Mouse (Mus musculus) 416B (cell line): ENCODE data around the gene Gm44805.

Experiments
- DNase-seq: peaks from one replicate; pipeline ENCODE4 v3.0.0; 2011; ENCODE audit warnings: low read depth

Gene Gm44805

DNA sequence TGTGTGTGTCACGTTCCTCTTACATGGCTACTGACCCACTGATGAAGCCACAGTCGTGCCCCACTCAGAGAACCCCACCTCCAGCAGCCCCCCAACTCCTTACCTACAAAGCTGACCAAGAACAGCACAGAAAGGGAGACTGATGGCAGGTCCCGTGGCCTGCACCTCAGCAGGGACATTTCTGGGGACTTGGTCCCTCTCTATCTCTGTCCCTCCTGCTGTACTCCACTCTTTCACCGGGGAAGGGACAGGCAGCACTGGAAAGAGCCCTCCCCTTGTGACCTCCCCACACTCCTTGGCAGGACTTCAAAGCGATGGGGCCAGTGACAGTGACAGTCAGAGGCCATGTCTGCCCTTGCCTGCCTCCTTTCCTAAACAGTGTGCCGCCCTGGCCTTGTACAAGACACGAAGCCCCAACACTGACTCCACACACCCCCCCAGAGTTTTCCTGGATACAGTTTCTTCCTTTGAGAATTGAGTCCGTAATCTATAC, at the start of gene Gm44805, which contains the start of gene Apoc4:
Gm44805 (minus strand) TSS at position 222 of the 493 bp plus-strand sequence.
Apoc4 (minus strand) TSS at position 278 of the 493 bp plus-strand sequence.
- no peak for DNase-seq

DNA sequence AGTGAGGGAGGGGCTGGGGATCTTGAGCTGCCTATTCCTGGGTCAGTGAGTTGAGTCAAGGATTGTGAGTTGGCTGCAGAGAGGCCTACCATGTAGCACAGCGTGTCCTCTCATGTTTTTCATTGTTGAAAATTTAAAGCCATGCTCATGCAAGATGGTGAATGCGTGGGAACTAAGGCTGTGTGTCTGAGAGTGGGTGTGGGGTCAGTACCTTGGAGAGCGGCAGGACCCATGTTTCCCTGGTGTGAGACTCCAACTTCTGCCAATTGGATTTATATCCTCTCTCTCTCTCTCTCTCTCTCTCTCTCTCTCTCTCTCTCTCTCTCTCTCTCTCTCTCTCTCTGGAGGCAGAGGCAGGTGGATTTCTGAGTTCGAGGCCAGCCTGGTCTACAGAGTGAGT, 45.3 kb upstream of the Gm44805 start:
- peak; percentile 40 for DNase-seq

DNA sequence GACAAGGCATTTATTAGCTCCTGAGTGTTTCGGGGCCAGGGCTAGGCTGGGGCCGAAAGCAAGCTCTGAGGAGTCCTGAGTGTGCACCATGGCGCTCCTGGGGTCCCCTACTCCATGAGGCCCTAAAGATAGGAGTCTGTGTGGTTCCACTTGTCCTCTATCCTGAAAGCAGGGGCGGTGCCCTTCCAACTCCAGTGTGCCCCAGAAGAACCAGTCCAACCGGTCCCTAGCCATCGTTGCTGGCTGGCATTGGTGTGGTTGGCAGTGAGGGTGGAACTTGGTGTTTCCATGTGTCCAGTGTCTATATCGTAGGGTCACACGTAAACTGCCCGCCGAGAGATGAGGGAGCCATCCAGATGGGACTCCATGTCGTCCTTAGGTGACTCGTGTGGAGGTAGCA, 42.9 kb upstream of the Gm44805 start:
- no peak for DNase-seq

DNA sequence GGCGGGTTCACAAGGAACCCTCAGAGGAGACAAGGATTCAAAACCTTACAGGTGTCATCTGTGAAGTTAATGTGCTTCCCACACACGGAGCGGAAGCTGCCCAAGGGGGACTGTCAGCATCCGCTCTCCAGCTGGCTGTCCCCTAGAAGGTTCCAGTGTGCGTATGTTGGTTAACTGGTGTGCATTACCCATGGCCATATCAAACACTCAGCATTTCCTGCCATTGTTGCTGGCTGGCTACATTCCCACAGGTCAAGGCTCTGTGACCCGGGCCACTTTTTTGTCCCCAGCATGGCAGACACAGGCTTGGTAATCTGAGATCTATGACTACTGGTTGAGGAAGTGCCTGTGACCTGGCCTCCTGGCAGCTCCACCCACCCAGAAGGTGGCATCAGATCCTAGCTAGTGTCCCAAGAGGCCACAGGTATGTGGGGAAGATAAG, 41.6 kb upstream of the Gm44805 start:
- DNase-seq, result peak; percentile 70

DNA sequence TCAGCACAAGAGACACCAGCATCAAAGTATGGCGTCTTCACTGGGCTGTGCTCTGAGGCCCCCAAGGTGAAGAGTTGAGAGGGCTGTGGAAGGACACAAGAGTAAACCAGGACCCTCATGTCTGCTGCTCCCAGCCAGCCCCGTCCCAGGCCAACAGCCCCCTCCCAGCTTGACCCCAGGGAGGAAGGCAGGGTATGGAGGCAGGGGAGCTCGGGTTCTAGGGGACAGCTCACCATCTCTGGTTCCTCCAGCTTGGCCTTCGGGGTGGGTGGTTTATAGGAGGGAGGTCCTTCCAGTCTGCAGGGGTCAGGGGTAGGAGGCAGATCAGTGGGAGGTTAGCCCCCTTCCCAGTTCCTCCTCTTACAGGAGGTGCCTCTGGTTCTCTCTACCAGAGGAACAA, 38.0 kb upstream of the Gm44805 start:
- no peak for DNase-seq

DNA sequence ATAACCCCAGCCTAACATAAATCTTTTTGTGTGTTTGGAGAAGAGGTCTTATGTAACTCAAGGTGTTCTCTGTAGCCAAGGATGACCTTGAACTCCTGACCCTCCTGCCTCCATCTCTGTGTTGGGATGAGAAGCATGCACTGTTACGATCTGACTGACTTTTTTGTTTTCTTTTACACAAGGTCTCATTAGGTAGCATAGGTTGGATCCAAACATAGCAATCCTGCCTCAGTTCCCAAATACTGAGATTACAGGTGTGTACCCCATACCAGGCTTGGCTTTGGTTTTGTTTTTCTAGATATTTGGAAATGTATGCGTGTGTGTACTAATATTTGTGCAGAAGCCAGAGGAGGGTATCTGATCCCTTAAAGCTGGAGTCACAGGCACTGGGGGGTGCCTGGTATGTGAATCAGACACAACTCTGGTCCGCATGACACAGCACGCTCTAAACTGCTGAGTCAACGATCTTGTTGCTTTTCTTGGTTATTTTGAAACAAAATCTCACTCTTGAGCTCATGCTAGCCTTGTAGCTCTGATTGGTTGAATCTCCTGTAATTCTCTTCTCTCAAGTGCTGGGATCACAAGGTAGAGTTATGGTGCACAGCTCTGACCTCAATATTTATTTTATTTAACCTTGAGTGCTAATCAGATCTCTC, 37.2 kb upstream of the Gm44805 start:
- DNase-seq, result no peak

DNA sequence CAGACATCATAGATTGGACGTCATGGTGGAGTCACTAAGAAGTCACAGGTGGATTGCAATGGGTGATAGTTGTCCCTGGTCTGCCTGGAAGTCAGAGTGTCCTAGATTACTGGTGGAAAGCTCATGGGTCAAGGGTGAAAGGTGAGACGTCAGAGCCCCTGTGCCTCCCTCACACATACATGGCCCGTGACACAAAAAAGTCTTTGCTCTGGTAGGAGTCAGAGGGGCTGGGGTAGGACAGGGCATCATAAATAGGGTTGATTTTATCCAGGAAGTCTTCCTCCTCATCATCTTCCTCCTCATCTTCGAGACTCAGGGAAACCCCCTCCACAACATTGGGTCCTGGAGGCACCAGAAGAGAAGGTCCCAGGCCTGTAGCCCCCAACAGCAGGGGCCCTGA, 36.1 kb upstream of the Gm44805 start:
- no peak for DNase-seq

DNA sequence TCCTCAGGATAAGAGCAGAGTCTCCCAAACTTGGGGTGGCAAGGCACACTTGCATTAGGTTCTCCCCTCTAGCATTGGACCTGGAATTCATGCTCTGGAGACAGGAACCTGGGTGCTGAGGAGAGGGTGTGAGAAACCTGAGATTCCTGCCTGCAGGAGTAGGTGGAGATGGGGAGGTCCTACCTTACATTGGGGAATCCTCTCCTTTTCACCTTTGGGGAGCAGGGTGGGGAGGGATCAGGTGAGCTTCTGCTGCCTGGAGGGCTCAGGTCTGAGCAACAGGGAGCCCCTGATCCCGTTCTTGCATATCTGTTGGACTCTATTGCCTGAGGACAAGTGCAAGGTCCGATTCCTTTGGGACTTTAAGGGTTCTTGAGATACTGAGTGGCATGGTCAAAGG, 35.6 kb upstream of the Gm44805 start:
- DNase-seq, result no peak

DNA sequence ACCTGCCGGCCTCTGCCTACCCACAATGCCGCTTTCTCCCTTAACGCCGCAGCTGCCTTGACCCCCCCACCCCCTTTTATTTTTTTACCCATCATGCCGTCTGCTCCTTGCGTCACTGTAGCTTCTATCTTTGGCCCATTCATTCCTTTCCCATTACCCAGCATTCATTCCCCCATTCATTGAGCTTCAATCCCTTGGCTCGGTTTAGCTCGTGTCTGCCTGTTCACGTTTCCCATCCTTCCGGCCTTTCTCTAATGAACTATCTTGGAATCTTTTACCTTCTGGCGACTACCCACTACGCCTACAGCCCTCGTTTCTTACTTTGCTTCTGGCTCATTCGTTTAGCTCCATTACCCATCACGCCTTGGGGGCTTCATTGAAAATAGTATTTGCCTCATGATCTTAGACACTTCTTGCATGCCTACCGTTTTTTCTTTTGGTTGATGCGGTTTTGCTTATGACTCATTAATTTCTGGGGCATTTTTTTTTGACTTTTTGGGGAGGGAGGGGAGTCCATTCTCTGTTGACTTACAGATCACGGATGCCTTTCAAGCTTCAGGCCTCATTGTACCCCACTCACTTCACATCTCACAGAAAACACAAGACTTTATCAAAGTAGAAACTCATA, 34.9 kb upstream of the Gm44805 start:
- DNase-seq, result no peak

DNA sequence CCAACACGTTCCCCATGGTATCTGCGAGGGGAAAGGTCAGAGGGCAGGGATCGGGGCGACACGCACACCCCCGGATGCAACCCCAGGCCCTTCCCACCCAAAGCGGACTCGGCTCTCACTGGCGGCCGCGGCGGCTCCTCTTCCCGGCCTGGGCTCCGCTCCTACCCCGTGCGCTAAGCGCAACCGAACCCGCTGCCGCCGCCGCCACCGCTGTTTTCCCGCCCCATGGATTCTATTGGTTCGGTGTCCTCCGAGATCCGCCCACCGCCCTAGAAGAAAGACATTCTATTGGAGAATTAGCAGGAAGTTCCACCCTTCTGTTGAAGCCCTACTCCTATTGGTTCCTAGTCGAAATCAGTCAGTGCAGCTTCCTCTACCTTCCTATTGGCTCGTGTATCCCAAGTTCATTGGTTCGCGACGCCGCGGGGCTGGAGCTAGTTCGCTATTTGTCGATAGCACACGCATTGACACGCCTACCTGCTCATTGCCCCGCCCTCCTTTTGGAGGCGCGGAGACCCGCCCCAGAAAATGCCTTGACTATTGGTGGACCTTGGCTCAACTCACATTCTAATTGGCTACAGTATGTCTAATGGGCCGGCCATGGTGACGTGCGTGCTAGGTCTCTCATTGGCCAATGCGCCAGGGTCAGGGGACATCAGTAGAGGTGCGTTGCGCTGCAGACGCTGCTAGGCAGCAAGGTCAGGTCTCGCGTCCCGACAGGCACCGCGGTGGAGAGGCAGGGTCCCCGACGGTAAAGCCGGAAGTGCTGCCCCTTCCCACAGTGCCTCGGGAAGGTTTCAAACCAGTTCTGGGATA, 34.2 kb upstream of the Gm44805 start, which contains the start of gene Tomm40:
Tomm40 (minus strand) TSS at position 200 of the 816 bp plus-strand sequence.
- peak; percentile 100 for DNase-seq

DNA sequence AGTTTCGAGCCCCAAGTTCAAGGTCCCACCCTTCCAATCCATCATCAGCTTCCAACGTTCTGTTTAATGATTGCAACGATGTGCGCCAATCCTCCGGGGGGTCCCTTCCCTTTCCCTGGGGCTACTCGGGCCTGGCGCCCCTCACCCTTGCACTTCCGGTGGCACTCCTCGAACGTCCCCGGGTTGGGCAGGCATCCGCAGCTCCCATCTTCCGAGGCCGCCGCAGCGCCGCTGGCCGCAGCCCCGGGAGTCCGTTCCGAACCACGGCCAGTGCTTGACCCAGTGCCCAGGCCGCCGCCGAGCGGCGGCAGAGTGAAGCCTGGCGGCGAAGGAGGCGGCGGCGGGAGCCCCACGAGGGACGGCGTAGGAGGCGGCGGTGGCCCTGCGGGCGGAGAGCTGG, 33.6 kb upstream of the Gm44805 start:
- DNase-seq, result no peak

DNA sequence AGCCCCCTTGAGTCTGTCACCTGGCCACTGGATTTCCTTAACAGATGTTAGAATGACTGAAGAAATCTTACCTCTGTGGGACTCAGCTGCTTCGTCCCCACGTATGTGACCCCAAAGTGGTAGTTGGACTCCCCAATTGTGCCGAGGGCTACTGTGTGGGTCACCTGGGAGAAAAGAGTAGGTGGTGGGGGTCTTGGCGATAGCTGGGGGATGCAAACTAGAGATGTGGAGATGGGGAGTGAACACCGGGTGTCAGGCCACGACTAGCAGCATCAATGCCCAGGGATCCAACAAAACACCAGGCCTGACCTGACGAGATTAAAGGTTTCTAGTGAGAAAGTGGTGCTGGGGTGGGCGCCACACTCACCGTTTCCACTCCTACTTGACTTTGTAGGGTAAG, 32.4 kb upstream of the Gm44805 start:
- DNase-seq, result no peak

DNA sequence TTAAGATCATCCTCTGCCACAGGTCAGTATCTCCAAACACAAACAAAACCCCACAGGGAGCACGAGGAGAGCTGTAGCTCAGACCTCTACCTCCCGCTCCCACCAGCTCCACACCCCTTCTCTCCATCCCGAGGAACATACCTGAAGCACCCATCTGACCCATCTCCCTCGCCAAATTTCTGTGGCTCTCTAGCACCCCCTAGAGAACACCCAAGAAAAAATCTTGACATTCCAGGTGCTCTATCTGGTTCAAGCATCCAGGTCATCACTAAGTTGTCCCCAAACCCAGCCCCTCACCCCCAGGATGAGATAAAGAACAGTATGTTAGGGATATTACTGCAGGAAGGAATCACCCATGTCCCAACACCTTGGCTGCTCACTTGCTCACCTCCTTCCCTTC, 32.0 kb upstream of the Gm44805 start:
- peak; percentile 45 for DNase-seq

DNA sequence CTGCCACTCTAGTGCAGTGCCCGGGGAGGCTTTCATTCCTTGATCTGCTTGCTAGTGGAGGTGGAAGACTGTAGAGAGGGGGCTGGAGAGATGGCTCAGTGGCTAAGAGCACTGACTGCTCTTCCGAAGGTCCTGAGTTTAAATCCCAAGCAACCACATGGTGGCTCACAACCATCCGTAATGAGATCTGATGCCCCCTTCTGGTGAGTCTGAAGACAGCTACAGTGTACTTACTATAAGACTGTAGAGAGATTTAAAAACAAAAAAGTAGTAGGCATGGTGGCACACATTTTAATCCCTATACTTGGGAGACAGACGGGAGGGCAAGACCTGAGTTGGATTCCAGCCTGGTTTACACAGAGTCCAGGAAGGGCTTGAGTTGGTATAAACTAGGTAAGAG, 31.2 kb upstream of the Gm44805 start:
- peak; percentile 61 for DNase-seq

DNA sequence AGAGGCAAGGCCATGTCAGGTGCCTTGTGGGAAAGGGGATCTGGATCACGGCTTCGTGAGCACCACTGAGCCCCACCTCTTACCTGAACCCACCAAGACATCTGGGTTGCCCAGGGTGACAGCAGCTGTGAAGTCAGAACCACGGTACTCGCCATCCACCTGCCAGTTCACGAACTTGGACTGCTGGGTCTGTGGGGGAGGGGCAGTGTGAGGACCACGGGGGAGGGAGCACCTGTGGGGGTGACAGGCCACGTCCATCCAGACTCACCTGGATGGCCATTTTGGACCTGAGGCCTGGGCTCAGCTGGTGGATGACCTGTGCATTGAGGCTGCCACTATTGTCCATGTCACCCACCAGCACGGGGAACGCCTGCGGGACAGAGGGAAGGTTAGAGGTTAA, 29.4 kb upstream of the Gm44805 start:
- DNase-seq, result no peak

DNA sequence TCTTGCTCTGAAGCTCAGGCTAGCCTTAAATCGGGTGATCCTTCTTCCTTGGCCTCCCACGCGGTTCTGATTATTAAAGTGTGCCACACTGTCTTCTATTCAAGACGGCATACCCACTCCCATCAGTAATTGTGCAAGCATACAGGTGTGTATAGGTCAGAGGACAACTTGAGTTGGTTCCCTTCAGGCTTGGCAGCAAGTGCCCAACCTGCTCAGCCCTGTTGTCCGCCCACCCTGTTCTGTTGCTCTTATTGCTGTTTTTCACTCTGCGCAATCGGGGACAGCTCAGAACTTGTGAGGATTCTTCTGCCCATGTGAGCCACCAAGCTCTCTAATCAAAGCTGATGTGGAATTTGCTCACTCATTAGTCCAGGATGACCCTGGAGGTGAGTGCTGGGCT, 24.0 kb upstream of the Gm44805 start:
- DNase-seq, result no peak

DNA sequence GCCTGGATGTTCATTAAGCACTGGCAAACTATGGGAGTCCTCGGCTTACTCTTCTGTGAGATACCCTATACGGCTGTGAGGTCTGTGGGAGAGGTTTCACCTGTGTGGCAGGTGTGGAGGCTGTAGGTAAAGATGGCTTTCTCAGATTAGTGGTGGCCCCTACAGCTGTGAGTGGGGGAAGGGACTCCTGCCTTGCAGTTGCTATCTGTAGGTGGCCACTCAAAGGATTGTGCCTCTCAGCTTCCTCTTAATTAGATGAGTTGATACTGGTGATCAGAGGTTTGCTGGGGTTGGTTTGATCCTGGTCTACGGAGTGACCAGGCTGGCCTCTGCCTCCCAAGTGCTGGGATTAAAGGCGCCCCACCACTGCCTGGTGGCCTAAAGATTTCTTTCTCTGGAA, 23.3 kb upstream of the Gm44805 start:
- no peak for DNase-seq

DNA sequence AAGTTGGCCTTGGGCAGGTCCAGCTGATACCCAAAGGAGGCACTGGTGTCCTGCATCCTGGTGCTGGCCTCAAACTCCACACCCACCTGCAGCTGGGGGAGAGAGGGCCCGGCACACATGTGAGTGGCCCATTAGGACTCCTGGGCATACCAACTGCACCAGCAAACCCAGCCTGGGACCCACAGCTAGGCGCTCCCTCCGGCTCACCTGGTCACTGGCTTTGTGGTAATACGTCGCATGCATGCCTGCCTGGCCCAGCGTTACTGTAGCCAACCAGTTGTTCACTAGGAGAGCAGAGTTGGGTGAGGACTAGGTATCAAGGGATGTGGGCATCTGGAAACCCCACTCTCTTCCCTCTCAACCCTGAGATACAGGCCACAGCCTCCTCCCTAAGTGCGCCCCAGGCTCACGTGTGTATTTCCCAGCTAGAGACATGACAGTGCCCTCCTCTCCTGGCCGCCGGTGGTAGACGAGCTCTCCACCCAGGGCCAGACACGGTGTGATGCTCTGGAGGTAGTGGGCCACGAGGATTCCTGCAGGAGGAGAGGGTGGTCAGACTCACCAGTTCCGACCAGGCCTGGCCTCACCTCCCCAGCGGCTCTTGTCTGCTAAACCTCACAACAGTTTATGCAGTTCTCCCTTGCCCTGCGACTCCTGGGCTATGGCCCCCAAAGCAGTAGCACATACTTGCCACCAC, 21.8 kb upstream of the Gm44805 start:
- no peak for DNase-seq

DNA sequence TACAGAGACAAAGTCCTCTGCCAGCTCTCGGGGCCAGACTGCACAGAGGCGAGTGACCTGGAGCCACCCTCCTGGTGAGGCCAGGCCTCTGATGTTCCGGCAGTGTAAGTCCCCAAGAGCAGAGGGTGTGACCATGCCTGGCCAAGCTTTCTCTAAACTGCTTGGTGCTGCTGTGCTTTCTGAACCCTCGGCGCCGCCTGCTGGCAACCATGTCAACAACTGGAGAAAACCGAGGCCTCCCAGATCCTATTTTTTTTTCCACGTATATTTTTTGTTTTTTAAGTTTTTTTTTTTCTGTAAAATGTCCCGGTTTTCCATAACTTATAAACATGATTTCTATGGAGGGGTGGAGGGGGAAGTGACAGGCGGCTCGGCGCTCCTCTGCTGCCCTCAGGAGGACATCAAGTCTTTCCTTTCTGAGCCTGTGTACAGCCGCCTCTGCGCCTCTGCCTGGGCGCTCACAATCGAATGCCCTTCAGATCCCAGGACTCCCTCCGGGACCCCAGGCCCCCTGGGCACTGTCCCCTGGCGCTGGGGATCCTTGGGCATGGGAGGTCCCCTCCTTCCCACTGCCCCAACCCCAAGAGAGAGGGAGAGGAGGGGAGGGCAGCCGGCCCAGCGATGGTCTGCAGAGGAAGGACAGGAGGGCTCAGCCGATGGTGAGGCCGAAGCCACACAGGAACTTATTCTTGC, 20.0 kb upstream of the Gm44805 start:
- DNase-seq, result peak; percentile 75

DNA sequence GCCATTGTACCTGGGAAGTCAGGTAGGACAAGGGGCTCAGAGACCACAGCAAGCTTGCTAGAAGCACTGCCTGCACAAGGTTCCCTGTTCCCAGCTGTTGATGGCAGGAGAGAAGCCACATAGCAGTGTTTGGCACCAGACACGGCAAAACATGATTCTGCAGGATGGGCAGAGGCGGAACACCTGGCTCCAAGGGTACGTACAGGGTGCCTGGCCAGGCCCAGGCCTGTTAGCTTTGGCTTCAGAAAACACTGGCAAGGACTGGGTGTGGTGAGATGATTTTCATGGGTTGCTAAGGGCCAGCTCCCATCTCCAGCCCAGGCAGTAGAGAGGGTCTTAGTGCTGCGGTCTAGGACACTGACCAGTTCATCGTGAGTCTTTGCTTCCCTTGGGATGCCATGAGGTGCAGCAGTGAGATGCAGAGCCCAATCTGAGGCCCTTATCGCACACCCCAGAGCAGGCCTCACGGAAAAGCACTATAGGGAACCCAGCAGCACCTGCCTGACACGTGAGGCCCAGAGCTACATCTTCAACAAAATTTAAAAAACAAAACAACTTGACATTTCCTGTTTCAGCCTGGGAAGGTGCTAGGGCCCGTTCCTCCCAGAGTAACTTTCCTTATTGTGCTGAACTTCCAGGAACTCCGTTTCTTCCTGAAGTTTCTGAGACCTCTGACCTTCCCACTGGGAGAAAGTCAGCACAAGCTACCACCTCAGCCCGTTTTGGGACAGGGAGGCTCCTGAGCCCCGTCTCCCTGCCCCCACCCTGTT, 19.3 kb upstream of the Gm44805 start:
- DNase-seq, result no peak

DNA sequence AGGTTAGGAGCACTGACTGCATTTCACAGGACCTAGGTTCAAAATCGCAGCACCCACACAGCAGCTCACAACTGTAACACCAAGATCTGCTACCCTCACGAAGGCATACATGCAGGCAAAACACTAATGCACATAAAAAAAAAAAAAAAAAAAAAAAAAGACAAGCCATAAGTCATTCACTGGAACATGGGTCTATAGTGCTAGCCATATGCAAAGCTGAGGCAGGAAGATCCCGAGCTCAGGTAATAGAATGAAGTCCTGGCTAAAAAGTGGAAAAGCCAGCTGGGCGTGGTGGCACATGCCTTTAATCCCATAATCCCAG, 18.6 kb upstream of the Gm44805 start:
- DNase-seq, result no peak
